Mouse (Mus musculus) ES-E14 (cell line): ENCODE results near the gene Olfr433. TPM values are rescaled to one million over a fixed set of nuclear protein-coding genes. Genes with fewer than 3 reads are reported as not detected.
"Not testable (repeated sequence)": the region's sequence is repeated elsewhere in the genome, so short reads cannot be mapped to it uniquely, and the experiment has no call there.

Experiments
- DNase-seq: peaks from one replicate; pipeline ENCODE4 v3.0.0-alpha.2; 2013; ENCODE audit warnings: low read depth, low spot score
- H3K27ac ChIP-seq: 2 replicates; pipeline ENCODE4 v1.5.1; 2012; ENCODE audit warnings: low read depth, mild to moderate bottlenecking, low read length, moderate library complexity, mixed read lengths; ENCODE audit not compliant: poor library complexity, insufficient read depth, severe bottlenecking
- H3K36me3 ChIP-seq: 2 replicates; pipeline ENCODE4 v1.6.1; 2012; ENCODE audit warnings: mild to moderate bottlenecking, low read length, moderate library complexity, mixed read lengths; ENCODE audit not compliant: control insufficient read depth, poor library complexity, insufficient read depth, severe bottlenecking
- H3K4me1 ChIP-seq, 2 experiments: fragments of 150-350 bp in 1 of 2; sonication (generic) in 1 of 2; 2 replicates each; pipeline ENCODE4 v1.6.1; 2012; ENCODE audit warnings: low read length in 2 of 2, mild to moderate bottlenecking in 1 of 2, mixed read lengths in 1 of 2; ENCODE audit not compliant: control insufficient read depth in 2 of 2, insufficient read depth in 2 of 2, poor library complexity in 1 of 2
- H3K4me3 ChIP-seq, 2 experiments: fragments of 150-350 bp in 1 of 2; sonication (generic) in 1 of 2; 2 replicates each; pipeline ENCODE4 v1.5.1; 2012; ENCODE audit warnings: low read length in 2 of 2, low read depth in 1 of 2, mild to moderate bottlenecking in 1 of 2, mixed read lengths in 1 of 2; ENCODE audit not compliant: insufficient read depth in 1 of 2, poor library complexity in 1 of 2, severe bottlenecking in 1 of 2
- H3K9ac ChIP-seq: 2 replicates; pipeline ENCODE4 v1.6.1; 2012; ENCODE audit warnings: low read depth, mild to moderate bottlenecking, low read length, mixed read lengths; ENCODE audit not compliant: poor library complexity, insufficient read depth, severe bottlenecking
- H3K9me3 ChIP-seq: fragments of 150-350 bp; sonication (generic); 2 replicates; pipeline ENCODE4 v1.6.1; 2012; ENCODE audit warnings: low read depth, mild to moderate bottlenecking, low read length; ENCODE audit not compliant: control insufficient read depth, insufficient read depth
- CHD2 ChIP-seq: IDR thresholded peaks from 2 replicates; pipeline ENCODE4 v1.6.1; 2014; ENCODE audit warnings: mild to moderate bottlenecking, low read depth, low read length, inconsistent platforms
- HCFC1 ChIP-seq: IDR thresholded peaks from 2 replicates; pipeline ENCODE4 v1.6.1; 2012; ENCODE audit warnings: low read length, inconsistent platforms, borderline replicate concordance; ENCODE audit not compliant: insufficient read depth
- MAFK ChIP-seq: IDR thresholded peaks from 2 replicates; pipeline ENCODE4 v1.6.1; 2014; ENCODE audit warnings: mild to moderate bottlenecking, low read depth, low read length, inconsistent platforms; ENCODE audit not compliant: insufficient read depth
- ZC3H11A ChIP-seq: IDR thresholded peaks from 2 replicates; pipeline ENCODE4 v1.6.1; 2012; ENCODE audit warnings: low read depth, mild to moderate bottlenecking, inconsistent platforms, low read length, borderline replicate concordance
- ZNF384 ChIP-seq: IDR thresholded peaks from 2 replicates; pipeline ENCODE4 v1.6.1; 2012; ENCODE audit warnings: low read depth, low read length, inconsistent platforms
- in situ Hi-C, 2 experiments: fragments of 600-800 bp; cut with MboI; formaldehyde crosslinking; loops; one replicate each; pipeline ENCODE4 v1.15.1; 2025; ENCODE audit warnings: low sequenced_read_pairs in 2 of 2, inconsistent platforms in 1 of 2; ENCODE audit not compliant: unreplicated experiment in 2 of 2
- total RNA-seq: library from RNA; depleted of rRNA; stranded (reverse); fragments of 300-350 nt; gene quantifications from 2 replicates; pipeline ENCODE4 v1.2.3, GENCODE M21; 2012; rRNA removed

Gene Olfr433
- total RNA-seq: not detected in 2 replicates

- H3K9me3 ChIP-seq: no peaks in the 10 kb centered on the region
- no peak within 1 kb of the TSS for H3K27ac ChIP-seq
- DNase-seq: no peak
- TF ChIP-seq CHD2 (no peak), HCFC1 (no peak), MAFK (no peak), ZNF384 (no peak), ZC3H11A (no peak)
- H3K36me3 ChIP-seq: no peaks in the 10 kb centered on the region
- H3K4me1 ChIP-seq: no peaks in the 10 kb centered on the region
- no peak within 1 kb of the TSS for H3K4me3 ChIP-seq
- no peak within 1 kb of the TSS for H3K9ac ChIP-seq
- in situ Hi-C loops: no loop called here
Observed at GRCm38 (mm10) chr1:174040523-174041177, at the start of gene Olfr433. Gene Olfr433, plus strand, starts transcription at chr1:174040705.

- Histone ChIP-seq H3K27ac (no peak overlapping the region), H3K4me3 (no peak overlapping the region), H3K9me3 (no peaks in the 10 kb centered on the region), H3K9ac (no peak overlapping the region), H3K36me3 (no peaks in the 10 kb centered on the region), H3K4me1 (no peaks in the 10 kb centered on the region)
- TF ChIP-seq HCFC1 (no peak), ZC3H11A (no peak), ZNF384 (no peak), CHD2 (no peak), MAFK (no peak)
- no peak for DNase-seq
- in situ Hi-C loops: loop anchor here in 1 of 2 experiments (5.0 kb wide), 1 partner anchor 148 kb away; no protein-coding TSS in a partner anchor
Observed at GRCm38 (mm10) chr1:173995003-173995402, 45.5 kb upstream of the Olfr433 start.

- H3K9me3 ChIP-seq, H3K27ac ChIP-seq, in situ Hi-C loops, H3K4me3 ChIP-seq, H3K4me1 ChIP-seq, H3K9ac ChIP-seq, H3K36me3 ChIP-seq, DNase-seq: not testable (repeated sequence)
Observed at GRCm38 (mm10) chr1:174004352-174005109, 36.0 kb upstream of the Olfr433 start.

GRCm38 (mm10) chr1:174007050-174007449 is 33.5 kb upstream of the Olfr433 start:
- H3K27ac ChIP-seq, H3K4me3 ChIP-seq, H3K9me3 ChIP-seq, in situ Hi-C loops, H3K36me3 ChIP-seq, H3K4me1 ChIP-seq, H3K9ac ChIP-seq, DNase-seq: not testable (repeated sequence)

- no peak for DNase-seq
- Histone ChIP-seq H3K9me3 (no peaks in the 10 kb centered on the region), H3K4me1 (no peaks in the 10 kb centered on the region), H3K9ac (no peak within 1 kb of the TSS), H3K27ac (no peak within 1 kb of the TSS), H3K36me3 (no peaks in the 10 kb centered on the region), H3K4me3 (no peak within 1 kb of the TSS)
- in situ Hi-C loops: no loop called here
- TF ChIP-seq MAFK: no peak
- TF ChIP-seq ZC3H11A: no peak
- TF ChIP-seq CHD2: no peak
- TF ChIP-seq HCFC1: no peak
- no peak for TF ChIP-seq ZNF384
Observed at GRCm38 (mm10) chr1:174031698-174032097, 8.8 kb upstream of the Olfr433 start, which contains the start of gene Ifi205. Gene Ifi205, minus strand, starts transcription at chr1:174031810.
